Mouse (Mus musculus): Measurements from ENCODE around the gene Scn3a.

GRCm38 (mm10) chr2:65471311-65471882 lies 96.0 kb downstream of the Scn3a start:
- no peak for TF ChIP-seq POLR2A (IDR thresholded peaks at IDR 0.05; ENCODE audit: borderline replicate concordance, insufficient read depth, low read length)
- no peak for TF ChIP-seq CTCF (IDR thresholded peaks at IDR 0.05; ENCODE audit: borderline replicate concordance, insufficient read depth, low read depth, low read length)

Measured in cerebellum, adult 2 months (tissue).